Mouse (Mus musculus) cerebellum, adult 11-12 months (tissue): ENCODE results near the gene Hspb7.
A peak's percentile ranks its signal among the peaks of the same experiment; 100 is the strongest.

Experiments used
- DNase-seq: peaks from one replicate; pipeline ENCODE4 v3.0.0; 2022

Hspb7 gene

DNA sequence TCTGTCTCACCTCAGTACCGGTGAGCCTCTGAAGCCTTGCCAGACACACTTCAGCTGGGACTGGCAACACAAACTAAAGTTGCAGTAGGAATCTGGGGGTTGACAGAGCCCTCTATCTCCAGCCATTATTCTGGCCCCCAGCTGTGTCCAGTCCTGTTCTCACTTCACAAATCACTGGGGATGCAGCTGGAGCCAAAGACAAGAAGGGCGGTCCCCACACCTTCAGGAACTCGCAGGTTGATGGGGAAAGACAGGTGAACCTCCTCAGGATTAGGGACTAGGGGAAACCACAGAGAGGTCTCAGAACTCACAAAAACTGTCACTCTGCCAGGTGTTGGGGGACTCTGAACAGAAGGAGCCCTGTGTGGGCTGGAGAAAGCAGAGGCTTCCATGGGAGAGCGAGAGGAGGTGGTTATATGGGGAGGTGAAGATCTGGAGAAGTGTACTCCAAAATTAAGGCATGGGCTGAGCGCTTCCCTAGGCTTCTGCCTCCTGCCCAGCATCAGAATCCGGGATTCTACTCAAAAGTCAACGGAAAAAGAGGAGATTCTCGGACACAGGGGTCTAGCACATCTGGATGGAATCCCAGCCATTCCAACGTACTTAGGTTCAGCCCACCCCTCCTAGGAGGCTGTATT lies at the start of gene Hspb7:
Gene Hspb7 (plus strand): TSS at position 588 of the 638 bp plus-strand sequence.
- DNase-seq, result no peak

DNA sequence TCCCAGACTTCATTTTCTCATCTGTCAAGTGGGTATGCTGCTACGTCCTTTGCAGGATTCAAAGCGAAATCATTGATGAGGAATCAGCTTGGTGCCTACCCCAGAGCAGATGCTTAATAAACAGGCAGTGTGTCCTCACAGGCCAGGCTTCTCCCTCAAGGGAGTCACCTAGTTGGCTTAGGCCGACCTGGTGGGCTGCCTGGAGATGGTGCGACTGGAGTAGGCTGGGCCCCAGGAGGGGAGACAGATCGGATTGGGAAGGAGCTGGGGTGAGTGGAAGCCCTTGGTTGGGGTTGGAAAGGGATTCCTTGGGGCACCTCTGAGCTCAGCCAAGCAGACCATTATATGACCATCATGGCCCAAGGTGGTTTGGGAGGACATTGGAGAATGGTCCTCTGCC lies 48.2 kb upstream of the Hspb7 start:
- DNase-seq, result no peak

DNA sequence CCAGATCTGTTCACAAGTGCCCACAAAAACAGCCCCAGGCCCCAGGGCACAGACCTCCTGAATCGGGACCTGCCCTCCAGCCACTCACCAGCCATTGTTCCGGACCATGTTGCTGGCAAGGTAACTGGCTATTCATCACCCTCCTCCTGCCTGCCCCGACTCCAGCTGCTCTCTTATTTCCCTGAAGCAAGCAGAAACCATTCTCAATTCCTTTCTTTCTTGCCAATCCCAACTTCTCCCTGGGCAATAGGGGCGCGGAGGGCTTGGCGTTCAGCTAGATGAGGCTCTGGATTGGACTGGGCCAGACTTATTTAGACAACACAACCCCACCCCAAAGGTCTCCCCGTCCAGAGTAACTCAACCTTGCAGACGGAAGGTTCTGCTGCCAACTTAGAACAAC lies 40.9 kb upstream of the Hspb7 start:
- DNase-seq, result no peak

DNA sequence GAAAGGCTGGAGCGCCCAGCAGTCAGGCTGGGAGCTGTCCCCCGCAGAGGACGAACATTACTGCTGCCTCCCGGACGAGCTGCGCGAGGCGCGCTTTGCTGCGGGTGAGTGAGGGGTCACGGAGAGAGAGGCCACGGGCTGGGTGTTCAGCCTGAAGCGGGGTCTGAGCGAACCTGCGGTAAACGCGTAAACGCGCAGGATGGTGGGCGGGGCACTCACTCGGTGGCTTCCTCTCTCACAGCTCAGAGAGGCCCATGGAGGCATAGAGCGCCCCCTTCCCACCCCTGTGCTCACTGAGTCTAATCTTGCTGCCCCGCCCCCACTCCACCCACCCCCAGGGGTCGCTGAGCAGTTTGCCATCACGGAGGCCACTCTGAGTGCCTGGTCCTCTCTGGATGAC lies 38.2 kb upstream of the Hspb7 start:
- no peak for DNase-seq

DNA sequence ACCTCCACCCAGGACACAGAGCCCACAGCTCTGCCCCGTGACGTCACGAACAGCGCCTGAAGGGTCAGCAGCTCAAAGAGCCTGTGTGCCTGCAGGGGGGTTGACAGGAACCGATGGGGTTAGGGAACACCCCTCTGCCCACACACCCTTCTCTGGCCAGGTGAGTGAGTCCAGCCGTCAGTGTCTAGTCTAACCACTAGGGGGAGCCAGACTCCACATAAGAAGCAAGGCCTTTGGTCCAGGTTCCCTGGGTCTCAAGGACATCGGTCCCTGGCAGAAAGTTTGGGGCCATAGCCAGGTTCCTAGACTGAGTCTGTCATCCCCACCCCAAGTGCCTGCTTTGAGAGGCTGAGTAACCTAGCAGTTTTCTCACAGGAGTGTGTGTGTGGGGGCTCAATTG lies 35.3 kb upstream of the Hspb7 start:
- DNase-seq, result peak; percentile 17

DNA sequence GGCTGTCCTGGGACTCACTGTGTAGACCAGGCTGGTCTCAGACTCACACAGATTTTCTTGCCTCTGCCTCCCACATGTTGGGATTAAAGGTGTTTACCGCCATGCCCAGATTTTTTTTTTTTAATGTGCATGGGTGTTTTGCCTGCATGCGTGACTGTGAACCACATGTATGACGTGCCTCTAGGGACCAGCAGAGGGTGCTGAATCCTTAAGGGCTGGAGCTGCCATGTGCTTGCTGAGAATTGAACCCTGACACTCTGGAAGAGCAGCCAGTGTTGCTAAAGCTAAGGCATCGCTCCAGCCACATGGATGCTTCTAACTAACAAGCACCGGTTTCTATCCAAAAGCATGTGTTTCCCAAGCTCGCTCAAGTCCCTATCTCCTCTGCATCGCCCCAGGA lies 34.4 kb upstream of the Hspb7 start:
- no peak for DNase-seq

DNA sequence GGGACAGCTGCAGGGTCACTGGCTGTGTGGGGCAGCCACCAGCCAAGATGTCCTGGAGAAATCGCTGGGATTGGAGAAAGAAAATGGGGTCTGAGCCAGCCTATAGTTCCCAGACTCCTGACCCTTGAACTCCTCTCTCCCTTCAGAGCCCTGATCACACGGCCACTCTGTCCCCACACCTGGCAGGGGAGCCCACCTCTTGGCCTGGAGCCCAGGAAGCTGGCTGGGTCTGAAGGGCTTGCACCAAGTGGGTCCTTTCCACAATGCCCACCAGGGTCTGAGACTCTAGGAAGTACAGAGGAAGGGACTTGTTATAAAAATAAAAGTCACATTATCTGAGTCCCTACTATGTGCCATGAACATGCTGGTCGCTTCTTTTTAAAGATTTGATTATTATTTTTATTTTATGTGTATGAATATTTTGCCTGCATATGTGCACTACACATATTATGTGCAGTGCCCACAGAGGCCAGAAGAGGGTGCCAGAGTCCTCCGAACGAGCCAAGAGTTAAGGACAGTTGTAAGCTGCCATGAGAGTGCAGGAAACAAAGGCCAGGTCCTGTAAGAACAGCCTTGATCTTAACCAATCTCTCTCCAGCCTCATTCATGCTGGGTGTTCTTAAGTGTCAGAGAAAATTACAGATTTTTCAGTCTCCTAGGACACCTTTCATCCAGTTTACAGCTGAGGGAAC lies 33.3 kb upstream of the Hspb7 start:
- DNase-seq, result no peak

DNA sequence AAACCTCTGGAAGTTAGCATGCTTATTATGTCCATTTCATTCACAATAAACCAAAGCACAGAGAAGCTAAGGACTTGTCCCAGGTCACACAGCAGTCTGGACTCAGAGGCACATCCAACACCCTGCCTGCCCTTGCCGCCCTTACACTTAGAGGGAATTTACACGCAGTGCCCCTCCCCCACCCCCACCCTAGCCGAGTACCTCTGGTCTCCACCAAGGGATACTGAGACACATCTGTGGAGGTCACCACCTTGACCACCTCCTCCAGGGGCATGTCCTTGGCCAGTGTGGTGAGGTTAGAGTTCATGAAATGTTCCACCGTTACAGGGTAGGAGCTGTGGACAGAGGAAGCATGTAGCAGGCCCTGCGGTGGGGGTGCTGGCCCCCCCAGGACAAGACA lies 32.6 kb upstream of the Hspb7 start:
- DNase-seq, result no peak

DNA sequence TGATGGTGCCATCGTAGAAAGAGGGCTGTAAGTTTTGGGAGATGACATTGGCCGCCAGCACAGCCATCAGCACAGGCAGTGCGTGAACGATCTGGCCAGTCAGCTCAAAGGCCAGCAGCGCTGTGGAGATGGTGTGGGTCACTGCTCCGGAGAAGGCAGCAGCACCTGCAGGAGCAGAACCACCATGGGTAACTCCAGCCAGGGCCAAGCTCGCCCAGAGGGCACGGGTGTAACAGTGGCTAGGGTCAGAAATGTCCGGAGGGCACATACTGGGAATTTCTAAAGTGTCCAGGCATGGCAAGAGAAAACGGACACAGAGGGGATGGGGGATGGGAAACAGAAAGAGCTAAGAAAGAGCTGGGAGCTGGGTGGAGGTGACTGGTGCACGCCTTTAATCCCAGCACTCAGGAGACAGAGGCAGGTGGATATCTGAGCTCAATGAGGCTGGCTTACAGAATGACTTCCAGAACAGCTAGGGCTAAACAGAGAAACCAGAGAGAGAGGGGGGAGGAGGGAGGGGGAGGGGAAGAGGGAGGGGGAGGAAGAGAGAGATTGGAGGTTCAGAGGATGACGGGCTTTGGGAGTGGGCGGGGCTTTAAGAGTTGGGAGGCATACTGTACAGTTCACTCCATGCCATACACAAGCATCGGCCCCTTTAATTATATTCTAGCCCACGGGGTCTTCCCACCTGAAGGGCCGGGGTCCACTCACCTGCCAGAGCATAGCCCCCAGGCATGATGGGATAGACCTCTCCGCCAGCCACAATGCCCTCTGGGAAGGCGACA lies 31.0 kb upstream of the Hspb7 start:
- no peak for DNase-seq

DNA sequence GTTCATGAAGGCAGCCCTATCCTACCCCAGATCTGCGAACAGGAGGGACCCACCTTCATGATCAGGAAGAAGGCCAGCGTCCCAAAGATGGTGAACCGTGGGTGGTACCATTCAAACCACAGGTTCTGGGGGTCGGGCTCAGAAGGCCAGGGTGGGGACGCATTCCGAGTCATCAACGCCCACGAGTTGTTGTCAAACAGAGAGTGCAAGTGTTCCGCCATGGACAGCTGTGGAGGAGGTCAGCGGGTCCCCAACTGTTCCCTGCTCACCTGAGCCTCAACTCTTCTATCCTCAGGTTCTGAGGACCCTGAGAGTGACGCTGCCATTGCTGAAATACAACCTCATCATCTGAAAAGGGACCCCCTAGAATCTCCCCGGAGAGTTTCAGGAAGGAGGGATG lies 29.3 kb upstream of the Hspb7 start:
- no peak for DNase-seq

DNA sequence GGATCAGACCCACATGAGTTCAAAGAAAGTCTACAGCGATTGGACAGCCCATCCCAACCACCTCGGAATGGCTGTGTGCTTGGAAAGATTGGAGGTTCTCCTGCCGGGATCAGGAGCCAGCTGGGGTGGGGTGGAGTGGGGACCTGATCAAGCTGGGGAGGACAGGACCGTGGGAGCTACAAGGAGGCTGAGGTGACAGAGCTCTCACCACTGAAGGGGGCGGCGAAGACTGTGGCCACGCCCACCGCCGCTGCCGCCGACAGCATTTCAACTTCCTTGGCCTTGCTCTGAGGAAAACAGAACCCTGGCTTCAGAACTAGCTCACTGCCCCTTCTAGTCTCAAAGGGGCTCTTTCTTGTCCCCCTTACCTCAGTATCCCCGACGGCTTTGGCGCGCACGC lies 25.8 kb upstream of the Hspb7 start:
- DNase-seq, result no peak

DNA sequence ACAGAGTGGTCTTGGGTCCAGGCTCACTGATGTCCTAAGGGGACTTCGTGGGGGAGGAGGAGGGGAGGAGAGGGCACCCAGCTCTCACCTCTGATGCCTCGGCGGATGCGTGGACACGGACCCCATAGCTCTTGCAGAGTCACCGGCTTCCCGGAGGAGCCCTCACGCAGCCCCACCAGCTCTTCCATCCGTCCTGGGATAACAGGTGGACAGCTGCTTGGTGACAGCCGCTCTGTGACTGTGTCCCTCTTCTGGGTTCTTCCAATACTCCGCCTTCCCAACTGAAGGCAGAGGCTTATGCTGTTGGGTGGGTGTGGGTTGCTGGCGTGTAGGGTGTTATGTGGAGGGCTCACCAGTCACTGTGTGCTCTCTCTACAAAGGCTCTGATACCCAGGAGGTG lies 22.7 kb upstream of the Hspb7 start:
- DNase-seq, result no peak

DNA sequence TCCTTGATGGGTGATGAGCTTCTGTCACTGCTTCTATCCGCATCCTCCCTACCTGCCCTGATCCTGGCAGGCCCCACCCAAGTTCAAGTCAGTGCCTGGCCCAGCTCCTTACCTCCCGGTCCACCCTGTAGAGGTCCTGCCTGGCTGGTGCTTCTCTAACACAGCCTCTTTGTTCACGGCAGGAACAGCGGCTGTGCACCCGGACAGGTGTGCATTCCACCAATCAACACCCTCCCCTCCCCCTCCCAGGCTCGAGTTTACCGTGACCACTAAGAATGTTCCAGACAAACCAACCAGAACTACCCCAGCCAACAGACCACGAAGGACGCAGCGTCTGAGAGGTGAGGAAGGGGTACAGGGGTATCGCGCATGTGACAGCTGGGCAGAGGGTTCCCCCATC lies 22.0 kb upstream of the Hspb7 start, which contains the start of gene Clcnka:
Gene Clcnka (minus strand): TSS at position 180 of the 400 bp plus-strand sequence.
- no peak for DNase-seq

DNA sequence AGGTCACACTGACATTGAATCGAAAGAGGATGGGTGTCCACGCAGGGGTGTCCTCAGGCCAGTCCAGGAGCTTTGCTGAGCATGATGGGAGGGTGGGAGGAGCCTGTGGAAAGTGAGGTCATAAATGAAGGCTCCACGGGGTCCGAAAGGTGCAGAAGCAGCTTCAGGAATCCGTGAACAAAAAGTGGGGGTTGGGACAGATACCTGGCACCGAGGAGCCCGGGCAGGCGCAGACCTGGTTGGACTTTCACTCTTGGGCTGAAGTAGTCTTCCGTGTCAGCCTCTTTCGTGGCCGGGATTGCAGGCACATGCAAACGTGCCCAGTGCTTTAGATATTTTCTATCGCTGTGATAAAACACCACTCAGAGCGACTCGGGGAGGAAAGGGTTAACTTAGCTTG lies 20.4 kb upstream of the Hspb7 start:
- no peak for DNase-seq

DNA sequence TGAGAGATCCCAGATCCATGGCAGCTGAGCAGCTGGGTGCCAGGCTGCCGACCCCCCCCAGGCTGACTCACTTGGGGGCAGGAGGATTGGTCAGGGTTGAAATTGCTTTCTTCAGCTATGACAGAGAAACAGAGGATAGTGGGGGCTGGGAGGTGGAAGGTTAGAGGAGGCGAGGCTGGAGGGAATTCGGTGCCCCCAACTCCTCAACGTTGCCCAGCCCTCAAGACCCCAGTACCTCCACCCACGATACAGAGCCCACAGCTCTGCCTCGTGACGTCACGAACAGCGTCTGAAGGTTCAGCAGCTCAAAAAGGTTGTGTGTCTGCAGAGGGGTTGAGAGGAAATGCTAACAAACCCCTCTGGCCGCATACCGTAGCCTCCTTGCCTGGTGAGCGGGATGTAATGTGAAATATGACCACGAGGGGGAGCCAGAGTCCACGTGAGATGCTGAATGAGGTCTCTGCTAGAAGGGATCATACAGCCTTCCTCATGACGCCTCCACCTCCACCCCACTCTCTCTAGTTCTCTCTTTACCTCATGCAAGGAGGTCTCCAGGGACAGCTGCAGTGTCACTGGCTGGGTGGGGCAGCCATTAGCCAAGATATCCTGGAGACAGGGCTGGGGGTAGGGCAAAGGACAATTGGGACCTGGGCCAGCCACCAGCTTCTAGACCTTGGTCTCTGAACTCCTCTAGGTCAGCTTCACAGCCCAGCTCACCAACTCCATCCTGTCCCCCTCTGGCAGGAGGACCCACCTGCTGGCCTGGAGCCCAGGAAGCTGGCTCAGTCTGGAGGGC lies 15.9 kb upstream of the Hspb7 start:
- peak; percentile 66 for DNase-seq

DNA sequence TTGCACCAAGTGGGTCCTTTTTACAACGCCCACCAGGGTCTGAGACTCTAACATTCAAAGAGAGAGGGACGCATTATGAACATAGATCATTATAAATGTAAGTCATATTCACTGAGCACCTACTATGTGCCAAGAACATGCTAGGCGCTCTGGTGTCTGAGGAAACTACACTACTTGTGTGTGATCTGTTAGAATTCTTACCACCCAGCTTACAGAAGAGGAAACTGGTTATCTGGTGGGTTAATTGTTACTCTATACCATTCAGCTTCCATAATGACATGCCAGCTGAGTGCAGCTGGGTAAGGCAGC lies 15.3 kb upstream of the Hspb7 start:
- DNase-seq, result no peak

DNA sequence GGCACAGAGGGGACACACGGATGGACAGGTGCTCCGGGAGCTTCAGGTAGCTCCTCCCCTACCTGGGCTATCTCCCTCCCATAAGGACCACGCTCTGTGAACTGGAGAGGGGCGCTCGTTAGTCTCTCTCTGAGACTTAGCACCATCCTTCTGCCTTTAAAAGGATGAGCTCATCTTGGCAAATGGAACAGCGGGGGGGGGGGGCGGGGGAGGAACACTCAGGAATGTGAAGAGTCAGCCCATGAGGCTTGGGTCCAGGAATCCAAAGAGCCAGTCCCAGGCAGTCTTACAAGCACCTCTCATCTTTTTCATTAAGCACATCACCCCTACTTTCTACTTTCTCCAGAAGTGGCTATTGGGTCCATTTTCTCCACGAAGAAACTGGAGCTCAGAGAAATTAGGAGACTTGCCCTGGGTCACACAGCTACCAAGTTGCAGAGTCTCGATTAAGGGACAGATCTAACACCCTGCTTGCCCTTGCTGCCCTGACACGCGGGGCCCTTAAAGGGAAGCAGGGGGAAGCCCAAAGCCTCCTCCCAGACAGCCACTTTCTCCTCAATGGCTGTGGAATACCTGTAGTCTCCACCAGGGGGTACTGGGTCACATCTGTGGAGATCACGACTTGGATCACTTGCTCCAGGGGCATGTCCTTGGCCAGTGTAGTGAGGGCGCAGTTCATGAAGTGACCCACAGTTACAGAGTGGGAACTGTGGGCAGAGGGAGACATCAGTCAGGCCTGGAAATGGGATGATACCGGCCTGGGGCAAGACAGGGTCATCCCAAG lies 13.9 kb upstream of the Hspb7 start:
- no peak for DNase-seq

DNA sequence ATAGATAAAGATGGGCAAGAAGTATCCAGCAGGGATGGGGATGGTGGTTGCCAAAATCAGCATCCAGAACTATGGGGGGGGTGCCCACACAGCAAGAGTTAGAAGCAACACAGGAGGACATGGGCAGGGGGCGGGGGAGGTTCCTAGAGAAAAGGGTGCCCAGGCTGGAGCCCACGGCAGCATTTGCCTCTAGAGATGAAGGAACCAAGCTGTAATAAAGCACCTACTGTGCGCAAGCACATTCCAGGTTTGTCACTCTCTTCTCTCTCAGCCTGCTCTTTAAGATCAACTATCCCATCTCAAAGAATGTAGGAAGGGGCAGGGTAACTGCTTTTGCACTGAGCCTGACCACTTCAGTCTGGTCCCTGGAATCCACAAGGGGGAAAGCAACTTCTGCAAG lies 12.0 kb upstream of the Hspb7 start:
- DNase-seq, result no peak

DNA sequence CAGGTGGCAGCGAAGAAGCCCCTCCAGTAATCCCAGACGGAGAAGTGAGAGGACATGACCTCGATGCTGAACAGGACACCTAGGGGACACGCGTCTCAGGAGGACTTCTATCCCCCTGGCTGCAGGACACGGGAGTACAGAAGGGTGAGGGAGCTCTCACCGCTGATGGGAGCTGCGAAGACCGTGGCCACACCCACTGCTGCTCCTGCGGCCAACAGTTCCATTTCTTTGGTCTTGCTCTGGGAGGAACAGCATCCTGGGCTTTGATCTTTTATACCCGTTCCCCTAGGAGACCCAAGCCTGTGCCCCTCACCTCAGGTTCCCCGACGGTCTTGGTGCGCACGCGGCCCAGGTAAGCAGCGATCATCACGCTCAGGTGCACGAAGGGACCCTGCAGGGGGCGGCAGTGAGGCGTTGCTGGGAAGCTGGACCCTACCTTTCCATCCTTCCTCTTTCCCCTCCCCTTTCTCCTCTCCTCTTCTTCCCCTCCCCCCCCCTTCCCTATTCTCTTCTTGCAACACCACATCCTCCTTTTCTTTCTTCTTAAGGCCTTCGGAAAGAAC lies 9.1 kb upstream of the Hspb7 start:
- no peak for DNase-seq

DNA sequence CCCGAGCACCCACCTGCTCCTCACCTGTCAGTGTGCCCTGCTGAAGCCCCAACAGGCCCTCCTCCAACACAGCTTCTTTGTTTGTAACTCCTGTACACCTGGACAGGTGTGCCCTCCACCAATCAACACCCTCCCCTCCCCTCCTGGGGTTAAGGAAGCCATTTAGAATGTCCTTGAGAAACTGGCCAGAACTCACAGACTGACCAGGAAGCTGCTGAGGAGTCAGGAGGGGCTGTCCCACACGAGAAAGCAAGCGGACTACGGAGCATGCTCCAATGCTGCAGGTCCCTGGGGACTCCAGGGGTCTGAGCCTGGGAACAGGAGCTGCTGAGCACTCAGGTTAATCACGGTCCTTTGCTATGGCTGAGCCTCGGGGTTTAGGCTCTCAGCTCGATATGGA lies 4.7 kb upstream of the Hspb7 start, which contains the start of gene Clcnkb:
Gene Clcnkb (minus strand): TSS at position 91 of the 400 bp plus-strand sequence.
- DNase-seq, result no peak

DNA sequence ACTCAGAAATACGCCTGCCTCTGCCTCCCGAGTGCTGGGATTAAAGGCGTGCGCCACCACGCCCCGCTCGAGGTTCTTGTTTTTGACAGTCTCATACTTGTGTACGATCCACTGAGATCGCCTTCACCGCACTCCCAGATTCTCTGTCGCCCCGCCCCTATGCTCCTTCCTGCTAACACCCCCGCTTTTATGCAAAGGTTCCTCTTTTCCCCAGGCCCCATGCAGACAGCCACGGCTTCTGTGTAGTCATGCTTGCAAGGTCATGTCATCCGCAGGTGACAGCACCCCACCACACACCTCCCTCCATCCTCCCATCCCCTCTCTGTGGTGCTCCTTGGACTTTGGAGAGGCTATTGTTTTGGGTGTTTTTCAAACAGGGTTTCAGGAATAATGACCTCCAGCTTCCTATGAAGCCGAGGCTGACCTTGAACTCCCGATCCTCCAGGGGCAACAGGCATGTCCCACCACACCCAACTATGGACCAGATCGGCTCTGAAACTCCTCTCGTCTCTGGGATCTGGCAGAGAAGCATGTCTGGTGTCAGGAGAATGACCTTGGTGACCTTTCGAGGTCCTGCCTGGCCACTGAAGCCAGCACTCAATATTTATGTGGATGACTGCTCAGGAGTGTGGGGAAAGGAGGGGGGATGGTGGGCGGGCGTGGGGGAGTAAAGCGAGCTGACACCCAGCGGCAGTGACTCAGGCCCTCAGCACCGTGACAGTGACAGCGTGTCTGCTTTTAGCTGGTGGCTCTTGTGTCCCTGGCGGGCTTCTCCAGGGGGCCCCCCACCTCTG lies 984 bp upstream of the Hspb7 start:
- no peak for DNase-seq
